Mouse (Mus musculus) CD4-positive, CD25-positive, alpha-beta regulatory T cell, adult 4 months (primary cell): Measurements from ENCODE around the gene Gcm2. TPM values are rescaled to one million over a fixed set of nuclear protein-coding genes. Genes with fewer than 3 reads are reported as not detected.
A peak's percentile ranks its signal among the peaks of the same experiment; 100 is the strongest.

Experiments used
- ATAC-seq: one replicate; pipeline ENCODE4 v1.8.0; 2017
- polyA plus RNA-seq, 2 experiments: library from polyadenylated mRNA; unstranded; fragments of 100-300 nt; shearing (Covaris generic); gene quantifications; one replicate each; pipeline ENCODE4 v1.2.1; 2017

The Gcm2 gene
- polyA plus RNA-seq, result under 1 TPM; 0.37 to 0.69 TPM

DNA sequence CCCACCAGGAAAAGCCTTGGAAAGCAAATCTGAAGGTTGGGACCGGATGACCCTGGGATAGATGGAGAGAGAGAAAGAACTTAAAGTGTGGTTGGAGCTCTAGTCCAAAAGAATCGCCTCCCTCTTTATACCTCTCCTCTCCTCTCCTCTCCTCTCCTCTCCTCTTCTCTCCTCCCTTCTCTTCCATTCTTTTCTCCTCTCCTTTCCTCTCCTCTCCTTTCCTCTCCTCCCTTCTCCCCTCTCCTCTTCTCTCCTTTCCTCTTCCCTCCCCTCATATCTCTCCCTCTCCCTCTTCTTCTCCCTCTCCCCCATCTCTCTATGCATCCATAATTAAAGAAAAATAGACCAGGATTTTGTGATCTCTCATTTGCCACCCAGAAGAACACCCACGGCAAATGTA, at the start of gene Gcm2:
Gcm2 (minus strand) TSS at position 101 of the 400 bp plus-strand sequence.
- ATAC-seq, result no peak

DNA sequence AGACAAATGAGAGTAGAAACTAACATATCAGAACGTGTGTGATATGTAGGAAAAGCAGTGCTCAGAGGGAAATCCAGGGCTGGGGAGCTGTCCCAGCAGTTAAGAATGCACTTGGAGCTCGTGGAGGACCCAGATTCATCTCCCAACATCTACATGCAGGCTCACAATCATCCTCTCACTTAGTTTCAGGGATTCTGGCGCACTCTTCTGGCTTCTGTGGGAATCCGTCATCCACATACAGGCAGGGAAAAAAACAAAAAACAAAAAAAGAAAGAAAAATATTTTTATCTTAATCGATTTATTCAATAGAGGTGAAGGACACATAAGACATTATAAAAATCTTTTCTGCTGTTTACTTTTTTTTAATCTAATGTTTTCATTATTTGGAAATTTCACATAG, 47.6 kb upstream of the Gcm2 start:
- no peak for ATAC-seq

DNA sequence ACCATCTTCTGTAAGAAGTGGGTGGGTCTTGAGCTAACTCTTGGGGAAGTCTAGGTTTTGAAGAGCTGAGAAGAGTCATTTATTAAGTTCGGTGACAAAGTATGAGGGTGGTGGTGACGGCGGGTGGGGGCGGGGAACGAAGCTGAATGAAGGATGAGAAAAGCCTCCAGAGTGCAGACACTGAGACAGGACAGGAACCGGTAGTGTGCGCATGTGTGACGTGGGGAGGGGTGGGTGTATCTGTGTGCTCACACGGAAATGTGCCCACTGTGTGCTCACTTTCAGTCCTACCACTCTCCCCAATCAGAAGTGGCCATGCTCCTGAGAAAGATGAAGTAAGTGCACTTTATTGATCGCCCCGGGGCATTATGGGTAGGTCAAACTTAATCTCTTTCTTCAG, 42.3 kb upstream of the Gcm2 start:
- no peak for ATAC-seq

DNA sequence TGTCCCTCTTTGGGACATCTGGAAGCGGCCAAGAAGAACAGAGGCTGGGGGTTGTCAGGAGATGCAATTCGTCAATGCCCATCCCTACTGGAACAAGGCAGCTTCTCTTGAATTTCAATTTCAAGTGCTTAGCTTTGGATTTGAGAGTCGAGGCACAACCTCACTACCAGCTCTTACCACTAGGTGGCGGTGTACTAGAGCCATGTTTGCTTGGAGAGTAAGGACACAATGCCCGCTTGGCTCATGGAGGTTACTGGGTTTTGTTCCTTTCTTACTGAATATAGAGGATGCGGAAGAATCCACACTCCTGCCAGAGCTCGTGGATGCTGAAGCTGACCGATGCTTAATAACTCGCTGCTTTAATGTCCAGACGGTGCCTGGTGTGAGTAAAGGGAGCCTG, 35.4 kb upstream of the Gcm2 start:
- ATAC-seq, result no peak

DNA sequence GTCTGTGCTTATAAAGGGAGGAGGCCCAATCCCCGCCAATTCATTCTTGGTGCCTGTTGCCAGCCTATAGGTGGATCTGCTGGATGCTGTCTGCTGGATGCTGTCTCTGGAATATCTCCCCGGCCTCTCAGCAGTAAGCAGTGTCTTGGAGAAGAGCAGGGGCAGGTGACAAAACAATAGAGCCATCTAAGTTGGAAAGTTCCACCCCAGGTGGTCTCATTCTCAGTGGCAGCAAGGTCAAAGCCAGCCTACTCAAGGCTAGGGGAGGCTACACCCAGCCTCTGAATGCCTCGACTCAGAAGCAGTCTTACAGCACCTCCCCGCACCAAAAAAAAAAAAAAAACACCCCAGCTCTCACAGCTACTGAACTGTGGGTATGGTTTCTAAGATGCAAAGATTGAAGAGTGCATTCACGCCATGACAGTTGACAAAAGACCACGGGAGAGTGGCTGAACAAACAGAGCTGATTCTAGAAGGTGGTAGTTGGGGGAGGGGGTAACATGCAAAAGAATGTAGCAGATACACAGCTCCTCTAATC, 34.7 kb upstream of the Gcm2 start:
- ATAC-seq, result no peak

DNA sequence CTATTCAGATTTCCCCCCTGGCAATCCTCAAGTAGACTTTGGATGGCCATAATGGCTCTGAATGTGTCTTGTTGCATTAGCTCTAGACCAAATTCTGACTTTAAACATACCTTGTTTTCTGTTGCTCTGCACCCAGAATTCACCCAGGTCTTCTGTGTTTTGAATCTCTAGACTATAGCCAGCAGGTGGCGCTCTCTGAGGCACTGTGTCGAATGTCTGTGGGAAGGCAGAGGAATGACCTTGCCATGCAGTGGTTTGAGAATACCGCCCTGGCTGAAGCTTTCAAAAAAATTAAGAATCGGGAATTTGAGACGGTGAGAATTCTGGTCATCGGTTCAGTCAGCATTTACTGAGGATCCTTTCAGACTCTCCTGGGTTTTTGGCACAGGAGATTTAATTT, 24.1 kb upstream of the Gcm2 start:
- ATAC-seq, result peak; percentile 45

DNA sequence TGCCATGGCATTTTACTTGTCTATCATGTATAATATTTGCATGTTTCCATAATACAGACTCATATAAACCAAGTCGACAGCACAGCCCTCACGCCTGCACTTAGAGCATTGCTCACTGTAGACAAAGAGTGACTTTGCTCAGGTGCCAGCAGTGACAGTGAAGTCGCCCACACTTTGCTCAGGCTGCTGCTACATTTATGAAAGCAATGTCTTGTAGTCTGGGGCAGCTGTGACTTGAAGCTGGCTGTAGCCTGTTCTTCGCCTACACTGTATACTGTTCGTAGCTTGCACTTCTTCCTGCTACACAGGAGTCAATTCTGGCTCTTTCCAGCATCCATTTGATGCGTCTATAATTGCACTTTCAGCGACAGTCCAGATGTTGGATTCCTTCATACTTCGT, 18.2 kb upstream of the Gcm2 start:
- no peak for ATAC-seq

DNA sequence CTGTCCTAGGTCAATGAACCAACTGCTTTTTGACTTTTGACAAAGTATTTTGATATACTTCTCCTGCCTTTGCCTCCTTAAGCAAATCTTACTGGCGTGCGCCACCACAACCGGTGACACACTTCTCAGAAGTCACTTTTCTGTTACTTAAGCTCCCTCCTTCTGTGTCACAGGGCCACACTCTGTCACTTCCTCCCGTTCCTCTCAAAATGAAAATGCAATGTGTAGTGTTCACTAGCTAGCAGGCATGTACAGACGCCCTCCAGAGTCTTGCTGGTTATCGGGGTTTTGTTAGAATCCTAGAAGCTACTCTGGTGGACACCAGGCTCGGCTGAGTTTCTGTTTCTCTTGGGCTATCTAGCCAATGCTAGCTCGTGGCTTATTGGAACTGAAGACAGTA, 17.5 kb upstream of the Gcm2 start:
- peak; percentile 80 for ATAC-seq

DNA sequence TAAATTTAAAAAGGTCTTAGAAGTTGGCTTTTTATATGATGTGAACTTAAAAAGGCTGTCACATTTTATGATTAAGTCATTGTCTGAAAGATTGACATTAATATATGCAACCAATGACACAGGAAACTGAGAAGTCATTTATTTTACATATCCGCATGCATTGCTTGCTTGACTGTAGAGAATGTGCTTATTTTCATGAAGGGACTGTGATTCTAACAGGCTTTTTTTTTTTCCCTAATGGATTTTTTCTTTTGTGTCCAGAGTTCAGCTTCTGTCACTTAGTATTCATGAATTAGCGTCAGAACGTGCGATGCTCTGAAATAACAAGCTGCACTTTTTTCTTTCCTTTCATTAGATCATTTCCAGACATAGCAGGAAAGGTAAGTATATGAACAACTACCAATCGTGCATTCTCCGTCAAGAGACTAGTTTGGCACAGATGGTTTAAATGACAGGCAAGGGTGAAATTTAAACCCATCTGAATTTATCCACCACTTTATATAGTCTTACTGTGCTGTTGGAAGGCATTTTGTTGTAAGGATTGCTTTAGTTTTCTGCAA, 12.9 kb upstream of the Gcm2 start:
- ATAC-seq, result no peak

DNA sequence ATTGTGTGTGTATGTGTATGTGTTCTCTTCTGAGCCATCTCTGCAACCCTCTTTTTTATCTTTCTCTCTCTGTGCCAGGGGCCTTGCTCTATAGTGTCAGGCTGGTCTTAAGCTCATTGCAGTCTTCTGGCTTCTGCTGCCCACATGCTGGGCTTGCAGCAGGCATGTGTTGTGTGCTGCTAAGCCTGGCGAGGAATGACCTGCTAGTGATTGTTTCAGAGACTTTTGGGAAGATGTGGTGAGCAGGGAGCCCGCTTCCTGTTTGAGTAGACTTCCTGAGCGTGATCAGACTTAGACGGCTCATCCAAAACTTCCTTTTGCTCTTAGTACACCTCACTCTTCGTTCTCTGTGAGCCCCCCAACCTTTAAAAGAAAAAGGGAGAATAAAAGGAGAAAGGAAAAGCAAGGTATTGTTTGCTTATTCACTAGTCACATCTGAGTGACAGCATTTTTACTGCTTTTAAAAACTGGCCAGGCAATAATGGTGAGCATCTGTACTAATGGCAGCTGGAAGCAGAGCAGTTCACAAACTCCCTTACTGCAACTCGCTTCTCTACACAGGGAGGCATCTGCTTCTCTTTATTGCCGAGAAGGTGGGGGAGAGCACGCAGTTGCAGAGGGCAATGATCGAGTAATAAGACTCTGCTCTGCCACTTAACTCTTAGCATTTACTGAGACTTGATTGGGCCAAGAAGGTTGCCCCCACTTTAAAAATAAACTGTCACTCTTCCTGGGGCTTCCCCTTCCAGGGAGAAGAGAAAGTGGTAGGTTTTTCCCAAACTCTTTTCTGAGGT, 8.5 kb upstream of the Gcm2 start:
- peak; percentile 39 for ATAC-seq

DNA sequence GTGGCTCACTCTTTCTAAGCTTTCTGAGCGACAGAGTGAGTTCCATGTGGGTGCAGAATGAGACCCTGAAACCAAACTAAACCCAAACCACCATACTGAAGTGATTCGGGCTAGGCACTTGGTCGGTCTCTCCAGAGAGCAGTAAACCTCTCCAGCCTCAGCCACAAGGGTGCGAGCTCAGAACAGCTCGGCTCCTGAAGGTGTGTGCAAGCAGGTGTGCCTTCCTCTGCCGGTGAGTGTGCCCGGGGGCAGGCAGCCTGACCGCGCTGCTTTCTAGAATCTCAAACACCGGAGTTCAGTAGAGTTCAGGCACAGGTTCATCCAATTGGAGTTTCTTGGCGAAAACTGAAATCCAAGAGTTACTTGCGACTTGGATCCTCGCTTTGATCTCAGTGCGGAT, 3.1 kb upstream of the Gcm2 start, which contains the start of gene Sycp2l:
Sycp2l (plus strand) TSS at position 368 of the 400 bp plus-strand sequence.
- ATAC-seq, result no peak

DNA sequence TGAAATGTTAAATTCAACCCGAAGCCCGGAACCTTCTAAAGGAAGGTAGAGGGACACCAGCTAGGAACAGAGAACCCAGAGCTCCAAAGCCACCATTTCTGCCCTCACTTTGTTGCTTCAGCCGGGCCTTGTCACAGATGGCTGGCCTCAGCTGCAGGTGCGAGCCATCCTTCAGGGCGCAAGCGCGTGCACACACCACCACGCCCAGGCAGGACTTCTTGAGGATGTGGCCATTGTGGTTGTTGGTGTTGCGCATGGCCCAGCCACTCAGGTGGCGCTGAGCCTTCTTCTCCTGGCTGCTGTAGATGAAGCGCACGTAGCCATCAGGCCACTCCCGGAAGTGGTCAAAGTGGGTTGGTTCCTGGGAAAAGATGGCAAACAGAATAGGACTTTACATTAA, 5.3 kb downstream of the Gcm2 start:
- ATAC-seq, result no peak

DNA sequence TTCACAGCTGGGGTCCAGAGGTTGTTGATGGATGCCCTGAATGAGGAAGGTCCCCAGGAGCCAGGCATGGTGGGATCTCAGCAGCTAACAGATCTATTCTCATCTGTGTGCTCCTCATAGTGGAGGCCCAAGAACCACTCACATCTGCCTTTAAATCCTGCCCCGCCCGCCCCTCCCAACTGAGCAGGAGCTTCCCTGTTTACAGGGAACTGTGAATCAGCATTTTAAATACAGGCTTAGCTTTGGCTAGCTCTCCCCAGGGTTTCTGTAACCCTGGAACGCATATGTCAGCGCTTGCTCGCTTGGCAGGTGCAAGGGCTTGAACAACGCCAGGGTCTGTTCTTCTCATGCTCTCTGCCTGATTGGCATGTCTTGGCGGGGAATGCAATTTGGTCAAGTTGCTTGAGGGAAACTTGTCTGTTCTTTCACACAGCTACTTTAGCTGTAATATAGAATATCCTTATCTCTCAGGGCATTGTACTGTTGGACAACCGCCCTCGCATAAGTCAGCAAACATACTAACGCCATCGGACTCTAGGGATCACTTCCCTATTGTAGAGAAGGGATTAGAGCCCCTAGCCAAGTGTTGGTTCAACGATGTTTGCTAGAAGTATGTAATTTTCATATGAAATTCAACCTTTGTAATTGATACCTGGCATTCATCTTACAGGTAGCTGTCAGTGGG, 6.9 kb downstream of the Gcm2 start:
- no peak for ATAC-seq

DNA sequence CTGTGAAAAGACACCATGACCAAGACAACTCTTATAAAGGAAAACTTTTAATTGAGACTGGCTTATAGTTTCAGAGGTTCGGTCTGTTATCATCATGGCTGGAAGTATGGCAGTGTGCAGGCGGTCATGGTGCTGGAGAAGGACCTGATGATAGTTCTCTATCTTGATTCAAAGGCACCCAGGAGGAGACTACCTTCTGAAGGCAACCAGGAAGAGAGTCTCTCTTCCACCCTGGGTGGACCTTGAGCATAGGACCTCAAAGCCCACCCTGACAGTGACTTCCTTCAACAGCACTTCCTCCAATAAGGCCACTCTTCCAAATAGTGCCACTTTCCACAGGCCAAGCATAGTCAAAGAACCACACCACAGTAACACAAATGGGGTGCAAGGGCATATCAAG, 10.8 kb downstream of the Gcm2 start:
- no peak for ATAC-seq

DNA sequence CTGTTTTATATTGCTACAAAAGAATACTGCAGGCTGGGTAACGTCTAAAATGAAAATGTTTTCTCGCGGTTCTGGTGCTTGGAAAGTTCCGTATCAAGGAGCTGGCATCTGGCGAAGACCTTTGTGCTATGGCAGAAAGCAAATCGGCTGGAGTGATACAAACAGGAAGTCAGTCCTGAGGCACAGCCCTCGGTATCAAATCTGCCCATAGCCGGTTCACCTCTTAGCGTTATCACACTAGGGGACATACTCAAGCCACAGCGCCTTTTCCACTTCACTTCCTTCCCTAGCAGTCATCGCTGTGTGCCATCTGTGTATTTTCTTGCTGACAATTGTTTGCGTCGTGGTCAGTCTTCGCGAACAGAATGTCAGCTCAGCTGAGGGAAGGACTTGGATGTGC, 12.5 kb downstream of the Gcm2 start:
- no peak for ATAC-seq

DNA sequence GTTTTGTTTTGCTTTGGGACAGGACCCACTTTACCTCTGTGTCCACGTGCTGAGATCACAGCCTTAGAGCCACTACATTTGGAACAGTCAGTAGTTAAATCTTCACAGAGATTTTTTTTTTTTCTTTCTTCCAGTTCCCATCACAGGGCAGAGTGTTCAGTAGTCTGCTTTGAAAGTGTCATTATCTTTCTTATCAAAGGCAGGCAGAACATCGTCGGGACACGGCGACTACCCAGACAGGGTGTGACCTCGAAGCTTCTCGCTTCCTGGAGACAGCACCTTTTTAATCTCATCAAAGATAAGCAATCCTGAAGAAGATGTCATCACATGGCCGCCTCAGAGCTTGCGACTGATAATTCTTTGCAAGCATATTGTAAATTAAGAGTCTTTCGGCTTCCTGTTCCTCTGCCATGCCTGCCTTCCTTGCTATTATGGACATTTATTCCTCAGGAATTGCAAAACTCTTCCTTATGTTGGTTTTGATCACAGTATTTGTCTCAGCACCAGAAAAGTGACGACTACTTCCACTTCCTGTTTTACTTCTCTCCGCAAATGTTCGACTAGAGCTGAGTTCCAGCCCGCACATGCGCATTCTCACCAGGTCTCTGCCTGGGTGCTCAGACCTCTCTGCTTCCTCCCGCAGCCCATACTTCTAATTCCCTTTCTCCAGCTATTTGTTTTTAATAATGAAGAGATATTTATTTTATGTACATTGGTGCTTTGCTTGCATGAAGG, 13.3 kb downstream of the Gcm2 start:
- ATAC-seq, result peak; percentile 91

DNA sequence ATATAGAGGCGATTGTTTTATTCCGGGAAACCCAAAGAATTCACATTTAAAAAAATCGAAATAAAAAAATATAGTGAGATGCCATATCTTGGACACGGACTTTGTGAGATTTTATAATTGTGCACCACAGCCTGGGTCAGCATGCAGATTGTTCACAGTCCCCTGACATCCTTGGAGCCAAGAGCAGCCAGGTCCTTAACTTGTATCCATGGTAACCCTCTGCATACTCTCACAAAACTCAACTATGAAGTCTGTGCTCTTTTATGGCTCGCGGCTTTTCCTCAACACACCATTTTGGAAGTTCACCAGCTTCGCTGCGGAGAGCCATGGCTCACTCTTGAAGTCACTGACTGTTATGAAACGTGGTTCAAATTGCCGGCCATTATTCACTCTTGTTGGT, 16.7 kb downstream of the Gcm2 start:
- ATAC-seq, result no peak

DNA sequence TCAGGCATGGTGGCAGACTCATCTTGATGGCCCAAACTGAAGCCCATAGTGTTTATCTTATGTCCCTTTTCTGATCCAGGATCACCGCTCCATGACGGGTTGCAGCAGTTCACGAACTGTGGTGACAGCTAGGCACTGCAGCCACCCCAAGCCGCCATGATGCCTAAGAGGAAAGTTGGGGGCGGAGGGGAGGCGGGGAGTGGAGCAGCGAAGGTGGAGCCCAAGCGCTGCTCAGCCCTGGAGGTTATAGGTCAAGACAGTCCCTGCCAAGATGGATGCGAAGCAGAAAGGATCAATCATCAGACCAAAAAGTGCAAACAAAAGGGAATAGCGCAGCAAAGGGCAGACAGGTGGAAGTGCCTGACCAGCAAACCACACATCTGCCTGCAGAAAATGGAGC, 19.6 kb downstream of the Gcm2 start:
- no peak for ATAC-seq

DNA sequence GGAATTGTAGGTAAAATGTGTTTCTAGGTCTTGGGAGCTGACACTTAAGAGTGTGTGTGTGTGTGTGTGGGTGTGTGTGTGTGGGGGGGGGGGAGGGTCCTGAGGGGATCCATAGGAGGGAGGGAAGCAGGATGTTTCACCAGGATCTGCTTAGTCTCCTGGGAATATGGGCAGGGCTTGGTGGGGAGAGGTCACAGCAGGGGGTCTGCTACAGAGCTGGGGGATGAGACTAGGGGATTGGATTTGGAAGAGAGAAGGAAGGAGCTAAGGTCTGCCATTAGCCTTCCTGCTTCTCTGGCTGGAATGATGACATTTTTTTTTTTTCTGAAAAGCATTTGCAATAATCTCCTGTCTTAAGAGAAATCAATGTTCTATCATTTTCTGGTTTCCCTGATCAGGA, 22.1 kb downstream of the Gcm2 start:
- no peak for ATAC-seq

DNA sequence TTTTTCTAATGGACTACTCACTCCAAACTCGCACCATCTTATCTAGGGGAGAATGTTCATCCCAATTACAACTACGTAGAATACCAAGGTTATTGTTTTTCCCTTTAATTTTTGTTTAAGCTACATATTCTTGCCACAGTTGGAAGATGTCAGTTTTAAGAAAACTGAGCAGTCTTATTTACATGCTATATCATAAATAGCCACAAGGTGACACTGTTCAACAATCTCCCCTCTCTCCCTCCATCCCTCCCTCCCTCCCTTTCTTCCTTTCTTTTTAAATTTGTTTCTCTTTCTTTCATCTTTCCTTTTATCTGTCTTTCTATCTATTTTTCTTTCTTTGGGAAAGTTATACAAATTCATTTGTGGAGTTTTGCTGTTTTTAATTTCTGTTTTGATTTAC, 25.7 kb downstream of the Gcm2 start:
- peak; percentile 43 for ATAC-seq

DNA sequence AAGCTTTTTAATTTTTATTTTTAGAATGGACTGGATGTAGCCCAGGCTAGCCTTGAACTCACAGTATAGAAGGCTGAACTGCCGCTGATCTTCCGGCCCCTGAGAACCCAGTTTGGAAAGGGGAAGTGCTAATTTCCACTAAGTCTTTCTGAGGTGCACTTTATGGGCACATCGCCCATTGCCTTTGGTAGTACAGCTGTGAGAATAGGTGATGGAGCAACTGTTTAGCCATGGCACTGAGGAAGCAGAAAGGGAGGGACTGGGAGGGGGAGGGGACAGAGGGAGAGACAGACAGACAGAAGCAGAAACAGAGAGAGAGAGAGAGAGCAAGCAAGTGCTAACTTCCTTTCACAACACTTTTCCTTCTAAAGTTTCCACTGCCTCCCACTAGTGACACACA, 26.3 kb downstream of the Gcm2 start:
- ATAC-seq, result no peak

DNA sequence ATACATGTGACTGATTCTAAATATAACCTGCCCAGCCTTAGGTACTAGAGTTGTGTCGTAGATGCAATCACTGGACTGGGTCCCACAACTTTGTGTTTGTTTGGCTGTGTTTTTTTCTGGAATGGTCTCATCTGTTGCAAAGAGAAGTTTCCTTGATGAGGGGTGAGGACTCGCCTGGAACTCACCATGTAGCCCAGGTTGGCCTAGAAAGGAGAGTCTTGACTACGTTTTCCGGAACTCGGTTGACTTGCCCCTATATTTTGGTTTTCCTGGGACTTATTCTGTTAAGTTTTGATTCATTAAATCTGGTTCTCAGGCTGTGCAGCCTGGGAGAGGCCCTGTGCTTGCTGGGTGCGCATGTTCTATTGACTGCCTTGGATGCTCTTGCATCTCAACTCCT, 30.1 kb downstream of the Gcm2 start:
- no peak for ATAC-seq

DNA sequence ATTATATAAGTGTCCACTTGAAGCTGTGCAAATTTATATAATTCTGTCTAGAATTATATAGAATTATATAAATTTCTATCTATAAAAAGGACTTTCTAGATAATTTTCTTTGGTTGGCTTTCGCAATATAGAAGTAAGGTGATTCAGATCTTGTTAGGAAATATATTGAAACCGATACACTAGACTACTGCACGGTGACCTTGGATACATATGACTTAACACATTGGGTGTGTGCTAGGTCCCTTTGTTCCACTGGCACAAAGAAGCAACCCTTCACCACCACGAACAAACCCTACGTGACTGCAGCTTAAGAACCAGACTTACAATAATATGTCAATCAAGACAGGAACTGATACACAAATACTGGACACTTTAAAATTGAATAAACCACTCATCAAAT, 31.0 kb downstream of the Gcm2 start:
- ATAC-seq, result no peak
